Mouse (Mus musculus) left cerebral cortex, postnatal 36 days (tissue): ENCODE measurements around the gene Slc12a8. TPM values are rescaled to one million over a fixed set of nuclear protein-coding genes. Genes with fewer than 3 reads are reported as not detected.

Source experiments
- DNase-seq, 2 experiments: peaks; one replicate each; pipeline ENCODE4 v3.0.0; 2021 to 2022; ENCODE audit warnings: low spot score in 2 of 2, mixed read lengths in 1 of 2
- intact Hi-C: fragments of 180-260 bp; cut with DNase I; formaldehyde crosslinking; loops from one replicate; pipeline ENCODE4 v1.15.1; 2025
- total RNA-seq, 2 experiments: library from RNA; stranded (reverse); gene quantifications; 2 replicates each; pipeline ENCODE4 v1.2.3; 2021

The Slc12a8 gene
- total RNA-seq, 2 experiments from 2014 or later = 0.69 to 0.91 TPM

GRCm38 (mm10) chr16:33684162-33684702 is 167.1 kb downstream of the Slc12a8 start, which contains the start of gene Heg1:
TSS of gene Heg1 (plus strand) at chr16:33684370.
- intact Hi-C loops = no loop called here

GRCm38 (mm10) chr16:33684703-33685701 is 167.9 kb downstream of the Slc12a8 start:
- peak in 1 of 2 experiments; percentile 26 for DNase-seq
- intact Hi-C loops = no loop called here

More at GRCm38 (mm10) chr16:33684162-33684702, 167.1 kb downstream of the Slc12a8 start, which contains the start of gene Heg1:
- peak; percentile 54 to 73 for DNase-seq

- DNase-seq = no peak
- intact Hi-C loops = no loop called here
Observed at GRCm38 (mm10) chr16:33686056-33686455, 168.9 kb downstream of the Slc12a8 start.

GRCm38 (mm10) chr16:33687724-33688123 is 170.6 kb downstream of the Slc12a8 start:
- DNase-seq = no peak
- intact Hi-C loops = no loop called here

- intact Hi-C loops = no loop called here
- DNase-seq = no peak
Observed at GRCm38 (mm10) chr16:33690975-33691747, 174.0 kb downstream of the Slc12a8 start.

GRCm38 (mm10) chr16:33693553-33693952 is 176.4 kb downstream of the Slc12a8 start:
- intact Hi-C loops = no loop called here

GRCm38 (mm10) chr16:33696811-33697575 is 179.9 kb downstream of the Slc12a8 start:
- DNase-seq = no peak

More at GRCm38 (mm10) chr16:33693553-33693952, 176.4 kb downstream of the Slc12a8 start:
- DNase-seq = no peak

GRCm38 (mm10) chr16:33697576-33698276 is 180.6 kb downstream of the Slc12a8 start:
- no peak for DNase-seq
- intact Hi-C loops = no loop called here

More at GRCm38 (mm10) chr16:33696811-33697575, 179.9 kb downstream of the Slc12a8 start:
- intact Hi-C loops = no loop called here

- intact Hi-C loops = no loop called here
- no peak for DNase-seq
Observed at GRCm38 (mm10) chr16:33698277-33698790, 181.2 kb downstream of the Slc12a8 start.

GRCm38 (mm10) chr16:33700584-33700983 is 183.5 kb downstream of the Slc12a8 start:
- DNase-seq = no peak
- intact Hi-C loops = no loop called here

GRCm38 (mm10) chr16:33701872-33702271 is 184.7 kb downstream of the Slc12a8 start:
- peak in 1 of 2 experiments; percentile 23 for DNase-seq
- intact Hi-C loops = no loop called here

GRCm38 (mm10) chr16:33704289-33704688 is 187.2 kb downstream of the Slc12a8 start:
- intact Hi-C loops = no loop called here
- no peak for DNase-seq

- DNase-seq = no peak
- intact Hi-C loops = no loop called here
Observed at GRCm38 (mm10) chr16:33705258-33705657, 188.1 kb downstream of the Slc12a8 start.

- no peak for DNase-seq
- intact Hi-C loops = no loop called here
Observed at GRCm38 (mm10) chr16:33706111-33706890, 189.2 kb downstream of the Slc12a8 start.

- intact Hi-C loops = no loop called here
- peak in 1 of 2 experiments; percentile 26 for DNase-seq
Observed at GRCm38 (mm10) chr16:33708031-33708430, 190.9 kb downstream of the Slc12a8 start.

- no peak for DNase-seq
- intact Hi-C loops = no loop called here
Observed at GRCm38 (mm10) chr16:33708585-33709397, 191.7 kb downstream of the Slc12a8 start.
